Mouse (Mus musculus): ENCODE measurements at regions not wholly inside any gene's neighbourhood (a gene's known extent, or its start where the extent isn't known, plus 50 kb on each side); places are given as distances from the start of the nearest gene placed in this dataset.
A peak's percentile ranks its signal among the peaks of the same experiment; 100 is the strongest.

- no peak for DNase-seq
These were observed 59.0 kb upstream of the Ccdc167 start for GRCm38 (mm10) chr17:29775836-29776235.

DNA sequence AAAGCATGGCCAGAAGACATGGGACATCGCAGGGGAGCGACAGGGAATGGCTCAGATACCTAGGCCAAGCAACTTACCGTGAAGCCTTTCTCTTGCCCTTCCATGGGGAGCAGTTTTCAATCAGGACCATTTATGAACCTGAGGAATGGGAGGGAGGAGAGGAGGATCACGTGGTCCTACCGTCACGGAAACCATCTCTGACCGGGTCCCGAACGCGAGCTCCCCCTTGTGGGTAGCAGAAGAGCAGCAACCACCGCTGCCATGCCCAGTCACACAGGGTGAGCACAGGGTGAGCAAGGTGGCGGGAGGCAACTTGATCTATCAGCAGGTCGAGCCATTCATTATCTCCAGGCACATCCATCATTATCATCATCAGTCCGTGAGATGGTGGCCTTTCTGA lies 56.5 kb upstream of the Ccdc167 start:
- DNase-seq: peak; percentile 64

- no peak for DNase-seq
These were observed 54.1 kb upstream of the Ccdc167 start for GRCm38 (mm10) chr17:29770914-29771313.

GRCm38 (mm10) chr17:29769631-29770030 lies 52.8 kb upstream of the Ccdc167 start:
- DNase-seq: no peak

DNA sequence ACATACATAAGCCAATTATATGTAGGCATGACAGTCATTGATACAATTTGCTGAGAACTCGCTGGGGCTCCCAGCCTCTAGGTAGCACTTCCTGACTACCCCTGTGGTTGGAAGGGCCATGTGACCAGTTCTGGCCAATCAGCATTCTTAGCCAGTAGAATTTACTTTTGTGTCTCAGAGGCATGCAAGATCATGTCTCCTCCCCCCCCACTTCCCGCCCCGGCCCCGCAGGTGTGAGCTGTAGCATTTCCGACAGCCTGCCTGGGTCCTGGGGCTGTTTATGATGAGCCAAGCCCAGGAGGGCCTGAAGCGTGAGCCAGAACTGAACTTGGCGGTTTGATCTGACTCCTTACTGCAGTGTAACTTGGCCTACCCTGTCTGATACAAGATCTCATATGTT lies 52.3 kb upstream of the Ccdc167 start:
- no peak for DNase-seq

GRCm38 (mm10) chr17:29768642-29769041 lies 51.8 kb upstream of the Ccdc167 start:
- DNase-seq: no peak
